Mouse (Mus musculus): Measurements from ENCODE around the gene Celf5.

Celf5 gene

DNA sequence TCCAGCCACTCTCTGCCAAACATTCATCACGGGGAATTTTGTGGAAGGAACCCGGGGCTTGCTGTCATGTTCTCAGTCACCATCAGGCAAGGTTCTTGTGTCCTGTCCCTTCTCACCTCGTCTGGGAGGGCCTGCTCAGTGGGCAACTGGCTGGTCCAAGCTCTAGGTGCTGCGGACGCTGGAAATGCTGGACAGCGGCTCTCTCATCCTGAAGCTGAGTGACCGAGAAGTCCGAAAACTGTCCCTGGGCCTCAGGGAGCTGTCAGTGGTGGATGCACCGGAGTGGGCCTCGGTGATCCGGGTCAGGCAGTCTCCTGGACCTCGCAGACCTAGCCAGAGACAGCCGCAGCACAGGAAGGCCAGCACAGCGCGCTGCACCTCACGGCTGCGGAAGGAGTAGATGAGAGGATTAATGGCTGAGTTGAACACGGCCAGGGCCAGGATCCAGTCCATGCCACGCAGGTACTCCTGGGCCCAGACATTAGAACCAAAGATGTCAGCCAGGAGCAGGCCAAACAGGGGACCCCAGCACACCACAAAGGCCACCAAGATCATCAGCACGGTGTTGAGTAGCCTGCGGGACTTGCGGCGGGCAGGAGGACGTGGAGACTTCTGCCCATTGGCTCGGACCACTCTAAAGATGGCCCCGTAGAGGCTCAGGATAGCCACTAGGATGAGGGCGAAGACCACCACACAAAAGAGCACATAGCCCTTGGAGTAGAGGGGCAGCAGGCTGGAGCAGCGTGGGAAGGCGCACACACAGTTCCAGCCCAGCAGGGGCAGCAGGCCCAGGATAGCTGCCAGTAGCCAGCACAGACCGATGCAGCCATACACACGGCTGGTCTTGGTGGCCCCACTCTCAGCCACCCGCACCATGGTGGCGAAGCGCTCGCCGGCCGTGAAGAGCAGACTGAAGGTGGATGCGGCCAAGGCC lies 16.1 kb upstream of the Celf5 start:
- peak; percentile 44 to 57 for DNase-seq (ENCODE audit: low spot score in 2 of 2)

DNA sequence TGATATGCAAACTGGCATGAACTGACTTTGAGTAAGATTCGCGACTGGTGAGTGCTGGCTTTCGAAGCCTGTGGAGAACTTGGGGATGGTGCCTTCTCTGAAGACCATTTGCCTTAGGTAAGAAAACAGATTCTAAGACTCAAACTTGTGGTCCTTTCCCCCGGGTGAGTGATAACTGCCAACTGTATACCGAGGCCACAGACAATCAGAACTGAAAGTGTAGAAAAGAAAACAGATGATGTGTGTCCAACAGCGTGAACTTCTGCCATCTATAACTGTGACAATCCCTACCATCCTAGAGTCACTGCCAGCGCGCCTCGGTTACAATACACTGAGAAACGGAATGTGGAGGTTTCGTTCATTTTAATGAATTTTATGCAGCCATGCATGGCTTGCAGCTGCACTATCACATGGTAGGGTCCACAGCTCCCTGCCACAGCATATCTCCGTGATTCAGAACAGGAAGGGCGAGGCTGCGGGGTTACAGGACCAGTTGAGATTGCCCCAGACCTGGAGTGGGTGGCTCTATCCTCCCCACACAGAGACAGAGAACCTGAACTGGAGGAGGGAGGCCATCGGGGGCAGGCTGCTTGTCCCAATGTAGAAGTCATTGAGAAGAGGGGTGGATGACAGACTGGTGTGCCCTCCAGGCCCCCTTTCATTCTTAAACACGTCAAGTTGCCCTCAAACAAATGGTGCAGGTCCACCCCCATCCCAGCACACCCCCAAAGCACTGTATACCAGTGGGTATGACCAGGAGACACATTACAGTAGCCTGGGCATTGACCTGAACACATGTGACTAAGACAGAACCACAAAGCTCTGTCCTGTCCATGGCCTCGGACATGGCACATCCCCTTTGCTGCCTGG lies 15.1 kb upstream of the Celf5 start:
- DNase-seq (ENCODE audit: low spot score in 2 of 2), result peak; percentile 53 to 68

DNA sequence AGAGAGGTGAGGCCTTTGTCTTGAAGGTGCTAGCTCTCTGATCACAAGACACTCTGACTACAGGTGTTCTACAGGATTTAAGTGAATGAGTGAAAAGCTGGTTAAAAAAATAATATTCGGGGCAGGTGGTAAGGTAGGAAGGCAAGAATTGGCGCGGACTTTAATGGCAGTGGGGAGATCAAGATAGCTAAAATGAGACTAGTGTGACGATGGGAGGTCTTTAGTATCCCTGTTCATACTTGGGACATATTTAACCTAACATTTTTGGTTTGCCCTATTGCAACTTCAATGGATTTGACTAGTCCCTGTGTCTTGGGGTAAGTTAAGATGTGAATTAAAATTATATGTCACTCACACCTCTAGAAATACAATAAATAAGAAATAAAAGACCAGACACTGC lies 14.5 kb upstream of the Celf5 start:
- DNase-seq (ENCODE audit: low spot score in 2 of 2), result no peak

DNA sequence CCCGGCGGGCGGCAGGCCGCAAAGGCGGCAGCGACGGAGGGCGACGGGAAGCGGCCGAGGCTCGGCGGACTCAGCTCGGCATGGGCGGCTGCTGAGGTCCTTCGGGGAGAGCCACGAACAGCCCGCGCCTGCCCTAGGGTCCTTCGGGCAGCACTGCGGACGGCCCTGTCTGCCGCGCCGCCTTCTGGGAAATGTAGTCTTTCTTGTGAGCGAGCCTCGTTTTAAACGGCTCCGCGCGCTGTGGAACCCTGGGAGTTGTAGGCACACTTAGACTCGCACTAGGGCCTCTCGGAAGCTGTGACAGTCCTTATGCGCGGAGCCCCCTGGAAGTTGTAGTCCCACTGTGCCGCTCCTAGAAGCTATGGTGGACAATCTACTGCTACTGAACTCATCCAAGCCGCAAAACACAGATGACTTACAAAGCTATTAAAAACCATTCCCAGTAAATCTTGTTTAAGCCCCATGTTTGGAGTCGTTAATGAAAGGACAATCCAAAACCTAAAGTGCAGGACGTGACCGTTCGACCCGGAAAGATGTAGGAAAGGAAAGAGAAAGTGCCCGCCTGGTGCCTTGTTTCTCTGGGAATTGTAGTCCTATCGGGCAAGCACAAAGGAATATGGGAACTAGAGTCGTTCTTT lies 13.9 kb upstream of the Celf5 start, which contains the start of gene Ncln:
TSS of gene Ncln (minus strand) at position 129 of the 638 bp plus-strand sequence.
- DNase-seq (ENCODE audit: low spot score in 2 of 2), result peak; percentile 99

DNA sequence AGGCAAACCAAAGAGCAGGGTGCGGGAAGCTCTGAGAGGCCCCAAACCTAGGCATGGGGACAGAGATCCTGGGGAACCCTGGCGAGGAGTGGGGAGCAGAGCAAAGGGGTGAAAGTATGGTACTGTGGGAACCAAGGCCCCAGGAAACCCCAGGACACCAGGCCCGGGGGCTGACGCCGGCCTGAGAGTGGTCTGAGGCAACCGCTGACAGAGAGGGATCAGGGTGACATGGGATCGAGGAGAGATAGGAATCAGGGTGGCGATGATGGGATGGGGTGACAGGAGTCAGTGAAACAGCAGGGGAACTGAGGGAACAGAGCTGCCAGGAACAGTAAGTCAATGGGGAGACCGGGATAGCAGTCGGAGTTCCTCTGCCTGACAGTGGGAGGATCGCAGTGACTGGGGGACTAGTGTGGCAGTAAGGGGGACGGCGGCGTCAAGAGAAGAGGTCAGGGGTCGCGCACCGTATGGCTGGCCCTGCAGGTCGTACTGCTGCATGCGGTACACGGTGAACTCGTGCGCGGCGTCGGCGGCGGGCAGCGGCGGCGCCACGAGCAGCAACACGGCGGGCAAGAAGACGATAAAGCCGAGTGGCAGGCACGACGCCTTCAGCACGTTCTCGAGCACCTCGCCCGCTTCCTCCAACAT lies 13.2 kb upstream of the Celf5 start:
- DNase-seq (ENCODE audit: low spot score in 2 of 2), result no peak

DNA sequence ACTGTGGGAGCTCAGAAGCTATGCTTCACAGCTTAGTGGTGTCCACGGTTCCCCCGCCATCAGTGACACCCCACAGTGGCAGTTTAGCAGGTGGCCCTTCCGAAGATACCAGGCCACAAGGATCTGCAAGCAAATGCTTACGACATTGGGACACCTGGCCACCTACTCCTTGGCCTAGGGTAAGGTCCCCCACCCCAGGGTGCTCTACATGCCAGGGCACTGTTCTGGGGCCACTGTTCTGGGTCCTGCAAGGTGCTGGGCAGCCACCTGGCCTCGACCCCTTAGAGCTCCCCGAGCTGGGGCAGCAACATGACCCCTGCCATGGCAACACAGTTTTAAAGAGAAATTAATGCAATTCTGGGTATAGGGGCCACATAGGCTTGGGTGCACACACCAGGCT lies 12.6 kb upstream of the Celf5 start:
- no peak for DNase-seq (ENCODE audit: low spot score in 2 of 2)

DNA sequence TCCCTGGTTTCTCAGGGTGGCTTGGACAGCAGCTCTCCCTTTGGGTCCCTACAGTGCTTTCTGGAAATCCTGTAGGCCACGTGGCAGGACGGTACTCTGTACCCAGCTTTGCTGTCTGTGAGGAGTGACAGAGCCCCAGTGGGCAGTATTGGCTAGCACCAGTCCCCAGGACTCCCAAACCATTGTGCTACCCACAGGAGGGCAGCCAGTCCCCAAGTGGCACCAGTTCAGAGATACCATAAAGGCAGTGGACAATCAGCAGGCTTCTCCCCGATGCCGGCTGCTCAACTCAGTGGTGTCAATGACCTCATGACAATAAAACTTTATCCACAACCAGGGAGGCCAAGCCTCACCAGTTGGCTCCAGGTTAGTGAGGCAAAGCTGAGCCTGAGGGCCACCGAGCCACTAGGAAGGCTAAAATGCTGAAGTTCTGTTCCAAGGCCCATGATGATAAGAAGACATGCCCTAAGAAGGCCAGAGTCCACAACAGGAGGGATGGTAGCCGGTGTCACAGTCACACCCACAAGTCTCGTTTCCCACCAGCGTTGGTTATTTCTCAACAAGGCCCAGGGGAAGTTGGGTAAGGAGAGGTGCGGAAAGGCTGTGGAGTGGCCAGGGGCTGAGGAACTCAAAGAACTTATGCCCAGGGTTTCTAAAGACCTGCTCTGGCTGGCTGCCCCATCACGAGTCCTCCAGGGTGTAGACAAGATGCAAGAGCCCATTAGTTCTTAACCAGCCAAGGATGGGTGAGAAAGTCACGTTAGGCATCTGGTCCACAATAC lies 11.9 kb upstream of the Celf5 start:
- DNase-seq (ENCODE audit: low spot score in 2 of 2), result no peak

DNA sequence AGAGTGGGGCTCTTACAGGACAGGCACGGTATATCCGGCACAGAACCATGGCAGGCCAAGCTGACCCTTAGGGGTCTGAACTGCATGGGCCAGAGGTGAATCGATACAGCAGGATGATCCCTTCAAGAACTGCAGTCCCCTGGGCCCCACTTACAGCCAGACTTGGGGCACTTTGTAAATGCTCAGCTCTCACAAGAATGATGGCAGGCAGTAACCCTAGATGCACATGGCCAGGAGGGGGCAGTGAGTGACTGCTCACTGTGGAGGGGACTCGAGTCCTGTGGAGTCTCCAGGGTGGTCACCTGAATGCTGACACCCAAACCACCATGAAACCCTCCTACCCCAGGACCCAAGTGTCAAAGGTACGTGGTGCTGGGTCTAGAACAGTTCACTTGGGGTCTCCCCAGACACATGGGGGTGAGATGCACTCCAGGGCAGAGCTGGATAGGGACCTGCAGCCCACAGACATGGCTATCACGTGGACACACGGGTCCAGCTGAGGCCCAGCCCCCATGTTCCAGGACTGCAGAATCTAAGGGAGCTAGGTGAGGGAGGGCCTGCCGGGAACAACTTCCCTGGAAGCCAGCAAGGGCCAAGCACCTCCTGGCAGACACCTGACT lies 11.2 kb upstream of the Celf5 start:
- peak in 1 of 2 experiments; percentile 64 for DNase-seq (ENCODE audit: low spot score in 2 of 2)

DNA sequence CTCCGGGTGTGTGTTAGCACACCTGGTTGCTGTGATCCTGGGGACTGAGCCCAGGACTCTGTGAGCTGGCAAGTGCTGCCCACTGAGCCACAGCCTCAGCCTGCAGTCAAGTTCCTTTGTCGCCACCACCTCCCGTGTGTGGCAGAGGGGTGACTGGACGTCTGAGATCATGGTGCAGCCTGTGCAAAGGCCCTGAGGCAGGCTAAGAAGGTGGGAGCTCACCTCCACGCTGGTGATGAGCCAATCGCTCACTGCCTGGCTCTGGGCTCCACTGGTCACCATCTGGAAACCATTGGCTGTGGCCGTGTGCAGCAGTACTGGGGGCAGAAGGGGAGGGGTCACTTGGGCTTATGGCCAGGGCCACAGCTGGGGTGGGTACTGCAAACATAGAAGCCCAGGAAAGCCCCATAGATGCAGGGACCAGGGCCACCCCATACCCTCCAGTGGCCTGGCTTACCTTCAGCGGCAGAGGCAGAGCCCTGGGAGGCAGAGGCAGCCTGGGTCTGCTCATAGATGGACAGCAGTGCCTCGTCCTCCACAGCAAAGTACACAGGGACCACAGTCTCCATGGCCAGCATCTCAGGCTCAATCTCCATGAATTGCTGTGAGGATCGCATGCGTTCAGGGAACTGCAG lies 10.2 kb upstream of the Celf5 start:
- DNase-seq (ENCODE audit: low spot score in 2 of 2), result no peak

DNA sequence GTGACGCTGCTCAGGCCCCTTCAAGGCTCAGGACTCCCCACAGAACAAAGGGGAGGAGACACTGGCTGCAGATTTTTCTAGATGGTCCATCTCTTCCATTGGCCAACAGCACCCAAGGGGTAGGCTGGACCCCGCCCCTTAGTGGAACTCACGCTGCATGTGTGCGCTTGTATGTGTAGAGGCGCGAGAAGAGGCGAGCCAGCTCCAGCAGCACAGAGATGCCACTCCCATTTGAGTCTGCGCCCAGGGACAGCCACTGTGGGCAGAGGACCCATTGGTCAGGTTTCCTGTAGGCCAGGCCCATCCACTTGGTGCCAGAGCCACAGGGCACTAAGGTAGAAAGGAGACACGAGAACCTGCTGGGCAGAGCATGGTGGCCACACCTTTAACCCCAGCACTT lies 8.5 kb upstream of the Celf5 start:
- no peak for DNase-seq (ENCODE audit: low spot score in 2 of 2)

DNA sequence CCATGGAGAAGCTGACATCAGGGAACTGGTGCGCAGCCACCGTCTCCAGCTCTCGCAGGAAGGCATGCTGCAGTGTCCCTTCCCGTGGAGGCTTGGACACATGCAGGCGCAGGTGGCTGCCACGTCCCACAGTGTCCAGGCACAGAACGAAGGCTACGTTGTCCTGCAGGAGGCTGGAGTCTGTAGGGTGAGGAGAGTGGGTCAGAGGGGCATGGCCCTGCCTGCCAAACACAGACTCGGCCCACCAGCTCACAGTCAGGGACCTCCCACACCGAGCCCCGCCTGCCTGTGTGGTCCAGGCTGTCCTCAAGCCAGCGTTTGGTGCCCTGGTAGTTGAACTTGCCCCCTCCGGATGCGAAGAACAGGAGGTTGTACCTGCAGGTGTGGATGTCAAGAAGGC lies 7.4 kb upstream of the Celf5 start:
- no peak for DNase-seq (ENCODE audit: low spot score in 2 of 2)

DNA sequence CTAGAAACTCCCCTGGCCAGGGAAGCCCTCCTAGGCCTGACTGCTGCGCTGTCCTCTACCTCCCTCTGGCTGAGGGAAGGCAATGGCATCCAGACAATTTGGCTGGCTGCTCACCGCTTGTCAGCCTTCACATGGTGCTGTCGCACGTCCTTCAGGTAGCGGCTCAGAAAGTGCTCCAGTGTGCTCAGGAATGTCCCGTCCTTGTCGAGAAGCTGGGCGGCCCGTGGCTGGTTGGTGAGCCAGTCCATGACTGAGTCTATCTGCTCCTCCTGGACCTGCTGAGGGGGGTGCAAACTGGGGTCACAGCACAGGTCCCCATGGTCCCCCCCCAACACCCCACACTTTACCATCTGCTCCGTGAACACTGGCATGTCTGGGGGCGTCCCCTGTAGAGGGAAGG lies 5.6 kb upstream of the Celf5 start:
- DNase-seq (ENCODE audit: low spot score in 2 of 2), result no peak

DNA sequence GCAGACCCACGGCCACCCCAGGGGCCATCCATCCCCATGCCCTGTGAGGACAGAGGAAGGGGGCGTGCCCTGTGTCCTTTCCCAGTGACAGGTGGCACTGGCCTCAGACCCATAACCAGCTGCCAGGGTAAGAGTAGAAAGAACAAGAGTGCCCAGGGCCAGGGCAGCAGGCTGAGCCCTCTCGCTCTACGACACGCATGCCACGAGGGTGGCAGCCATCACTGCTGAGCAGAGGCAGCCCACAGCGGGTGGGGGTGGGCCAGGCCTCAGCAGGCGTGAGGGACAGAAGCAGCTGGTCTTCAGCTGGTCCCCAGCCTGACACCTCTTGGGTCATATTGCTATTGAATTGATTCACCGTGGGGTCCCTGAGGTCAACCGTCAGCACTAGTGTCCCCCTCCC lies 4.0 kb upstream of the Celf5 start:
- no peak for DNase-seq (ENCODE audit: low spot score in 2 of 2)

DNA sequence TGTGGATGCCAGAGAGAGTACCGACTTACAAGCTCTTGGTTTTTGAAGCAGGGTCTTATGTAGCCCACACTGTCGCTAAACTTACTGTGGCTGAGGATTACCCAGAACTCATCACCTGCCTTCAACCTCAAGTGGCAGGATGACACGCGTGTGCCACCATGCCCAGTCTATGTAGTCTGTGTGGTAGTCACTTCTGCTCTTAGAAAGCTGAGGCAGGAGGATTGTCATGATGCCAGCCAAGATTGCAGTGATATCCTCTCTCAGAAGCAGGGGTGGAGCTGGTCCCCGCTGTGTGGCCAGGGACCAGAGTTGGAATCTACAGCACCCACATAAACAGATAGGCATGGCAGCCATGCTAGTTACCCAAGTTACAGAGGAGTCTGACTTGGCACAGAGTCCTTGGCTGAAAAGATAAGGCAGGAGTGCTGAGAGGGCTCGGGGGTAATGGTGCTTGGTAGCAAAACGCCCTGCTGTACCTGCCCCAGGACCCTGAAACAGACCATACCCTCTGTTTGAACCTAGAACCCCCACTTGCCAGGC lies 3.0 kb upstream of the Celf5 start:
- DNase-seq (ENCODE audit: low spot score in 2 of 2), result no peak

DNA sequence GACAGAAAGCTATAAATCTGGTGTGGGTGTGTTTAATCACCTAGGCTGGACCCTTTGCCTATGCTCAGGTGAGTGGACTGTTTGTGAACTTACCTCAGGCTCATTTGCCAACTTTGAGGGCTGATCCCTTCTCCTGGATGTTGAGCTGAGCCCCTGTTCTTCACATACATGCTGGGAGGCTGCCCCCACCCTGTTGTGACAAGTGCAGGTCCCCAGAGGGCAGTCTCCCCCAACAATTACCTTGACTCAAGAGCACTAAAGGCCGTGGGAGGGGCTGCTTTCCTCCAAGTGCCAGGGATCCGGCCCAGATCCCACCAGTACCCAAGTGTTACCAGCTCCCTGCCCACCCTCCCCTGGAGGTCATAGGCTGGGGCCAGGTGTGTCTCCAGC lies 2.5 kb upstream of the Celf5 start:
- DNase-seq (ENCODE audit: low spot score in 2 of 2), result no peak

DNA sequence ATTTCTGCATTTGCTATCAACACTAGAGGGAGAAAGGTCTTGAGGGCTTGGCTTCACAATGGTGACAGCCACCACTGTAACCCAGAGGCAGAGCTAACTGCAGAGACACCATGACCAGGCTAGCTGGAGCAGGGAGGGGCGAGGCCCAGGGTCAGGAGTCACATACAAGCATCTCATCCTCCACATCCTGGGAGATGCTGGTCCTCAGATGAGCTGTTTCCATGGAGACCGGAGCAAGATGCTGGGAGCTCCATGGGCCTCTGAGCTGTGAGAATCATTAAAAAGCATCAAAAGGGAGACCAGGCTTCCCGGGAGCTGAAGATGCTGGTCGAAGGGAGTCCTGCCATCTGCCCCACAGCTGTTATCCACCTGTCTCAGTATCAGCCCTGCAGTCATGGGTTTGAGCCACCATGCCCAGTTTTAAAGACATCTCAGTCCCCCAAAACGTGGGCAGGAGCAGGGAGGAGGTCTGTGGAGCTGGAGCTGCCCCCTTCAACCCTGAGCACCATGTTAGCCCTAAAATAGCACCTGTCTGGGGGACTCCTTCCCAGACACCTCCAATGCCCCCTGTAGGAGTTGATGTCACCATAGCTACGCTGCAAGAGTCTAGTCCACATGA lies 2.0 kb upstream of the Celf5 start:
- no peak for DNase-seq (ENCODE audit: low spot score in 2 of 2)

DNA sequence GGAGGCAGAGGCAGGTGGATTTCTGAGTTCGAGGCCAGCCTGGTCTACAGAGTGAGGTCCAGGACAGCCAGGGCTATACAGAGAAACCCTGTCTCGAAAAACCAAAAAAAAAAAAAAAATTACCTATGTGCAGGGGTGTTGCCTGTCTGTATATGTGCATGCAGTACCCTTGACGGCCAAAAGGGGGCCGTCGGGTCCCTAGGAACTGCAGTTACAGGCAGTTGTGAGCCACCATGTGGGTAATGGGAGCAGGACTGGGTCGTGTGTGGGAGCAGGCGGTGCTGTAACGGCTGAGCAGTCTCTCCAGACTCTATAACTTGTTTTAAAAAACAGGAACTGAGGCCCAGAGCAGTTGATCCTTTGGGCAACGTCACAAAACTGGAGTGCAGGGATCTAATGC lies 1.5 kb upstream of the Celf5 start:
- DNase-seq (ENCODE audit: low spot score in 2 of 2), result peak in 1 of 2 experiments; percentile 70

DNA sequence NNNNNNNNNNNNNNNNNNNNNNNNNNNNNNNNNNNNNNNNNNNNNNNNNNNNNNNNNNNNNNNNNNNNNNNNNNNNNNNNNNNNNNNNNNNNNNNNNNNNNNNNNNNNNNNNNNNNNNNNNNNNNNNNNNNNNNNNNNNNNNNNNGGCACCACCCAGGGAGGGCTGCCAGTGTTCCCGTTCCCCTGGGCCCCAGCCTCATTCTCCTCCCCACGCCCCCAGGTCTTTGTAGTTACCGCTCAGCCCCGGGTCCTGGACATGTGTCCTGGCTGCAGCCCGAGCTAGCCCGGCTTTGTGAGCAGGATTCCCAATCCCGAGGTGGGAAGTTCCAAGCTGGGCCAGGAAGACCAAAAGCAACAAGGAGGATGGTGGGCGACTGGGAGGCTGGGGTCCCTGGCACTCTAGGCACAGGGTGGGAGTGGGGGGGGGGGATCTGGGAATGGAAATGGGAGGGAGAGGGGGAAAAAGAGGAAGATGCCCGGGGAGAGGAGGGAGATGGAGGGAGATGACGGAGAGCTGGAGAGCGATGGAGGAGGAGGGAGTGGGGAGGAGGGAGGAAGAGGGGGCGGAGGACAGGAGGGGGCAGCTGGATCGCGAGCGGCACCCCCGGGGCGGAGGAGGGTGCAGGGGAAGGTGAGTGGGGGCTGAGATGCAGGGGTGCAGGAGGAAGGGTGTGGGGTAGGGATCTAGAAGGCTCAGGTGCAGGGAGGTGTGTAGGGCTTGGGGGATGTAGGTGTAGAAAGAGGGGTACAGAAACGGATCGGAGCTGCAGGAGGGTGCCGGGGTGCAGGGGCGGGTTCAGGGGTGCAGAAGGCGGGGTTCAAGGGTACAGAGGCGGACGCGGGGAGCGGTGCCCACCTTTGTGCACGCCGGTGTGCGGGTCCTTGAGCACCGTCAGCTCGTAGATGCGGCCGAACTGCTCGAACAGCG lies 640 bp downstream of the Celf5 start:
- DNase-seq (ENCODE audit: low spot score in 2 of 2), result no peak

All from spleen, postnatal 10 days (tissue).